Mouse (Mus musculus): ENCODE results near the gene Man2b1.

DNA sequence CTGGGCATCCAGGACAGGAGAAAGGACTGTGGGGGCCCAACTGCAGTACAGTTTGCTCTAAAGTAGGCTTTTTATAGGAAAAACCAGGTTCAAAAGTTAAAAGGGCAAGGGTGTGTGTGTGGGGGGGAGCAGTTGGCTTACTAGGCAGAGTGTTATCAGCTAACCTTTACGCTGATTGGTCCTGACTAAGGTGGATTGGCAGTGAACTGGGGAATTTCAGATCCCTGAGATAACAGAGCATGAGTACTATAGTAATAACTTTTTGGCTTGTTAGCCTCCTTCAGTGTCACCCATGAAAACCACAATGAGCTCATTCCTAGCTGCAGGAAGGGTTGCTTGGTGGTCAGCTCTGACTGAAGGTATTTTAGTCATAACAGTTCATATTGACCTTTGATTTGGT, 49.3 kb downstream of the Man2b1 start:
- TF ChIP-seq POLR2A (IDR thresholded peaks at IDR 0.05; ENCODE audit: low read depth, low read length) (no peak), CTCF (IDR thresholded peaks at IDR 0.05; ENCODE audit: extremely low read depth, insufficient read depth, insufficient read length, insufficient replicate concordance) (no peak)

All from spleen, adult 2 months (tissue).